Mouse (Mus musculus) layer of hippocampus, adult 9-10 months (tissue): ENCODE measurements around the gene Nop16.

Source experiments
- DNase-seq: peaks from one replicate; pipeline ENCODE4 v3.0.0; 2022; ENCODE audit warnings: low spot score

The Nop16 gene

DNA sequence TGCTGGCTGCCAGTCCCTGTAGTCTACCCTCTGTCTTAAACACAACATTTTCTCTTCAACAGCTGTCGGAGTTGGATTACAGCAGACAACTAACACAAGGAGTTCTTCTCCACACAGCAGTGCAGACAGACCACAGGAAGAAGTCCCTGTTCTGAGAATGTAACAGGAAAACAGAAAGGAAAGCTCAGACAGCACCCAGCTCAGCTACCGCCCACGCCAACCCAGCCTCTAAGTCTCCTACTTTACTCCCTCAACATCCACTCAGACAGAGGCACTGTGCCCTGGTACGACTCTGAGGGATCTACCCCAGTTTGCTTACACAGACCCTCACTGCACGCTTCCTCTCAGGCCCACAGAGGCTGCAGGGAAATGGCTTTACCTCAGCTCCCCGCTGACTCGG lies 29.3 kb downstream of the Nop16 start:
- no peak for DNase-seq

DNA sequence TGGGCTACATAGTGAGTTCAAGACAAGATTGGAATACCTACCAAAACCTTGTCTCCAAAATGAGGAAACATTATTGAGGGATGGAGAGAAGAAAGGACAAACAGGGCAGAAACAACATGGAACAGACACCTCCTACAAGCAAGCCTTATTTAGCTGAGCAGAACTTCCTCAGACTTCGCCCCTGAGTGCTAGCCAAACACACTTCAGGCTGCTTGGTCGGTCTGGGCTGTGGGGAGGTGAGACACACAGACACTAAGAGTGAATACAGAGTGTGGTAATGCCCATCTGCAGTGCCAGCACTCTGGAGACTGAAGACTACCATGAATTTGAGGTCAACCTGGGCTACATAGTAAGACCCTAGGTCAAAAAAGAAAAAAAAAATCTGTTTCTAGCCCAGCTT lies 30.2 kb downstream of the Nop16 start:
- no peak for DNase-seq

DNA sequence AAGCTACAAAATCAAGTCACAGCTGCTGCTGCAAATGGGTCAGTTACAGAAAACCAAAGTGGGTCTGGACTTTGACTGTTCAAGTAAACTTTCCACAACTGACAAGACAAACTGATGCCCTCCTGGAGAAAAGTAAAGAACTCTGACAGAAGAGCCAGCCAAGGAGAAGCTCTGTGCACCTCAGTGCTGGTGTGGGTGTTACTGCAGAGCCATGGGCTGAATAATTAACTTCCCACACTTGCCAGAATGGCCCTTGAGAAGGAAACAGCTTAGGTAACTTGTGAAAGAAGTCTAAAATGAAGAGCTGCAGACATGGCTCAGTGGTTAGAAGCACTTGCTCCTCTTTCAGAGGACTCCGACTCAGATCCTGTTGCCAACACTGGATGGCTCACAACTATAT lies 32.2 kb downstream of the Nop16 start:
- no peak for DNase-seq

DNA sequence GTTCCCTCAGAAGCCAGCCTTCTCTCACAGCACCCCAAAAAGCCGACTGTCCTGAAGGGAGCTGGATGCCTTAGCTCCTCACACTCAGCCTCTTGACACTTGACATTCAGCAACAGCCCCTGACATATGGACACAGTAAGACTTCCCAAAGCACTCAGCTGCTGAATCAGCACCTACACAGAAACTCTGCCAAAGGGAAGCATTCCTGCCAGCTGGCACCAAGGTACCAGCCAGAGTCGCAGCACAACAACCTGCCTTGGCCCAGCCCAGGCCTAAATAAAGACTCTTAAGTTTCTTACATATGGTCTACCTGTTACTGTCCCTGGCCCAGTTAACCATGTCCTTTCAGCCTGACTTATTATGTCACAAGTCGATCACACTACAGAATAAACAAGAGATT lies 33.1 kb downstream of the Nop16 start:
- no peak for DNase-seq

DNA sequence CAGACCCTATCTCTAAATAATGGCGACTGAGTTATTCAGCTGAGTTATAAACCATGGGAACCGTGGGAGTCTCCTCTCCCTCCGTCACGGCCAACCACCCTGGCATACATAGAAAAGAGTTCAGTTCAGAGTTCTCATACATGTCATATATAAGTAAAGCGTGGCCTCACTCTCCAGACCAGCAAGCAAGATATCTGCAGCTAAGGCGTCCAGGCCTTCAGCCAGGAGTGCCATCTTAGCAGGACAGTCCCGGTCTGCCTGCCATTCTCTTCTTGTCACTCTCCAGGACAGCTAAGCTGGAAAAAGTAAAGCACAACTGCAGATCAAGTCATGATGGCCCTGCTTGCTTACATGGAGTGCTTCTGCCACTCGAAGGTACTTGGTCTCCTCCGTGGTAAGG lies 33.7 kb downstream of the Nop16 start:
- no peak for DNase-seq

DNA sequence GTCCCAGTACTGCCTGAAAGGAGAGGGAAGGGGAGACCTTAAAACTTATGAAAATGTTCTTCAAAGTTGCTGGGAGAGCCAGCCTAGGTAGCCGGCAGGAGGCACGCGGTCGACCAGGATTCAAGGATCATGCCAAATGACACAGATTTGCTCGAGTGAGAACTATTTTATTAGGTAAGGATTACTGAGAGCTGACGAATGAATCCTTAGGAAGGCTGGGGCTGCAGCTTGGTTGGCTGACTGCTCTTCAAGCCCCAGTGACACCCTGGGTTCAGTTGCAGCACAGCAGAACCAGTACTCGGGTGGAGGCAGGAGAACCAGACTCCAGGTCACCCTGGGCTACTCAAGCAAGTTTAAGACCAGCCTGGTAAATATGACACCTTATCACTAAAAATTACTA lies 41.9 kb downstream of the Nop16 start:
- no peak for DNase-seq
